Mouse (Mus musculus) right cerebral cortex, postnatal 4 days (tissue): ENCODE measurements around the gene Ccdc69.

Experiments used
- DNase-seq: peaks from one replicate; pipeline ENCODE4 v3.0.0-alpha.2; 2022

Gene Ccdc69

GRCm38 (mm10) chr11:55004970-55005502 is 72.9 kb downstream of the Ccdc69 start:
- DNase-seq = no peak
